11 mouse cellular contexts compared by ENCODE assay signal in genomic region chr2:59301671-59302070, GRCm38 (mm10).
A peak's percentile ranks its signal among the peaks of the same experiment; 100 is the strongest.
DNase-seq lines count a peak whose midpoint lies in the region; ATAC-seq lines count a peak whose summit lies in the region.
"Had no signal": no experiment of that assay in that cellular context is flagged by ENCODE, and none has a peak within 500 bp of the region (broad histone marks: within the 10 kb centered on the region; RNA-seq: fewer than 3 reads in every experiment).

No protein-coding gene starts in this region.

- H3K9ac ChIP-seq in neural tube, embryonic 11.5 days (ENCODE audit: low read length) = no peak overlapping the region
- no peak overlapping the region for H3K9ac ChIP-seq in hindbrain, embryonic 13.5 days
- H3K9ac ChIP-seq in neural tube, embryonic 15.5 days (replicated peaks) = no peak overlapping the region
- H3K9ac ChIP-seq: stomach, embryonic 15.5 days had no signal

- no peak overlapping the region for H3K4me3 ChIP-seq in neural tube, embryonic 11.5 days (ENCODE audit: low read depth, low read length)
- no peak overlapping the region for H3K4me3 ChIP-seq in hindbrain, embryonic 13.5 days
- no peak overlapping the region for H3K4me3 ChIP-seq in neural tube, embryonic 15.5 days (replicated peaks)
- H3K4me3 ChIP-seq: stomach, embryonic 15.5 days had no signal

- 37% methylated on average over 12 of the region's 12 CpGs for WGBS in neural tube, embryonic 11.5 days
- 16% methylated on average over 12 of the region's 12 CpGs for WGBS in hindbrain, embryonic 13.5 days
- WGBS in neural tube, embryonic 15.5 days = 20% methylated on average over 12 of the region's 12 CpGs

- no peak overlapping the region for H3K4me2 ChIP-seq in neural tube, embryonic 11.5 days (ENCODE audit: low read depth)
- H3K4me2 ChIP-seq in hindbrain, embryonic 13.5 days = peak overlapping the region; percentile 34
- H3K4me2 ChIP-seq in neural tube, embryonic 15.5 days = peak overlapping the region; percentile 22; the same call in 1 of the 2 replicates
- H3K4me2 ChIP-seq: stomach, embryonic 15.5 days had no signal

- peak; percentile 73; the same call in 1 of the 2 replicates for ATAC-seq in neural tube, embryonic 11.5 days (ENCODE audit: insufficient read depth, low FRiP score, low TSS enrichment)
- peak; percentile 86 for ATAC-seq in hindbrain, embryonic 13.5 days (ENCODE audit: low FRiP score)
- no peak for ATAC-seq in neural tube, embryonic 15.5 days (ENCODE audit: low FRiP score)

- peak; percentile 28 to 37 for DNase-seq in cerebellum, postnatal 14 days
- DNase-seq in cerebellum, postnatal 36 days = no peak
- DNase-seq in neural tube, embryonic 11.5 days (ENCODE audit: low spot score) = peak; percentile 61
- DNase-seq in neural tube, embryonic 10.5 days (ENCODE audit: extremely low spot score, low spot score) = no peak
- DNase-seq in heart, adult 18-20 months = no peak
- no peak for DNase-seq in urinary bladder, adult 2 months (ENCODE audit: low spot score)
- DNase-seq: kidney, adult 11 months; lung, postnatal 10 days had no signal

- H3K27ac ChIP-seq in neural tube, embryonic 11.5 days (ENCODE audit: low read depth, low read length) = no peak overlapping the region
- no peak overlapping the region for H3K27ac ChIP-seq in hindbrain, embryonic 13.5 days
- H3K27ac ChIP-seq in neural tube, embryonic 15.5 days (replicated peaks) = peak overlapping the region; percentile 4; the same call in 1 of the 2 replicates
- H3K27ac ChIP-seq: stomach, embryonic 15.5 days had no signal

- H3K4me1 ChIP-seq in neural tube, embryonic 11.5 days (ENCODE audit: control insufficient read depth, insufficient read depth, low read length) = no peaks in the 10 kb centered on the region
- peaks cover 23% of the 10 kb centered on the region for H3K4me1 ChIP-seq in hindbrain, embryonic 13.5 days (replicated peaks)
- peaks cover 10% of the 10 kb centered on the region; the same call in 1 of the 2 replicates for H3K4me1 ChIP-seq in neural tube, embryonic 15.5 days
- H3K4me1 ChIP-seq: stomach, embryonic 15.5 days had no signal

- H3K9me3 ChIP-seq in neural tube, embryonic 11.5 days (ENCODE audit: control insufficient read depth, low read length) = no peaks in the 10 kb centered on the region
- H3K9me3 ChIP-seq in hindbrain, embryonic 13.5 days = no peaks in the 10 kb centered on the region
- no peaks in the 10 kb centered on the region for H3K9me3 ChIP-seq in neural tube, embryonic 15.5 days (replicated peaks)
- H3K9me3 ChIP-seq: stomach, embryonic 15.5 days had no signal

- H3K27me3 ChIP-seq in neural tube, embryonic 11.5 days (ENCODE audit: control insufficient read depth, insufficient read depth, low read length) = no peaks in the 10 kb centered on the region
- no peaks in the 10 kb centered on the region for H3K27me3 ChIP-seq in hindbrain, embryonic 13.5 days
- no peaks in the 10 kb centered on the region for H3K27me3 ChIP-seq in neural tube, embryonic 15.5 days (replicated peaks)
- H3K27me3 ChIP-seq: stomach, embryonic 15.5 days had no signal

- peaks cover 1% of the 10 kb centered on the region; the same call in 1 of the 2 replicates for H3K36me3 ChIP-seq in neural tube, embryonic 11.5 days (ENCODE audit: control insufficient read depth, insufficient read depth, low read length)
- peaks cover 11% of the 10 kb centered on the region for H3K36me3 ChIP-seq in hindbrain, embryonic 13.5 days
- H3K36me3 ChIP-seq in neural tube, embryonic 15.5 days = peaks cover 11% of the 10 kb centered on the region

Comparison
In these comparisons a context has a peak if more than half of its experiments do, and no peak if none do; other contexts are left out.
1. DNase-seq: peak in cerebellum, postnatal 14 days (2 of 2) and neural tube, embryonic 11.5 days (single experiment); none in cerebellum, postnatal 36 days (0 of 2), neural tube, embryonic 10.5 days (single experiment), heart, adult 18-20 months (0 of 2) and urinary bladder, adult 2 months (single experiment).